Mouse (Mus musculus): ENCODE measurements at regions not wholly inside any gene's neighbourhood (a gene's known extent, or its start where the extent isn't known, plus 50 kb on each side); places are given as distances from the start of the nearest gene placed in this dataset.
A peak's percentile ranks its signal among the peaks of the same experiment; 100 is the strongest.

GRCm38 (mm10) chr19:55011341-55011740 is 115.7 kb downstream of the Gpam start:
- DNase-seq, result no peak

GRCm38 (mm10) chr19:55008463-55009146 is 118.4 kb downstream of the Gpam start:
- DNase-seq, result no peak

- DNase-seq, result no peak
These were observed 137.1 kb downstream of the Gpam start for GRCm38 (mm10) chr19:54989982-54990381.

DNA sequence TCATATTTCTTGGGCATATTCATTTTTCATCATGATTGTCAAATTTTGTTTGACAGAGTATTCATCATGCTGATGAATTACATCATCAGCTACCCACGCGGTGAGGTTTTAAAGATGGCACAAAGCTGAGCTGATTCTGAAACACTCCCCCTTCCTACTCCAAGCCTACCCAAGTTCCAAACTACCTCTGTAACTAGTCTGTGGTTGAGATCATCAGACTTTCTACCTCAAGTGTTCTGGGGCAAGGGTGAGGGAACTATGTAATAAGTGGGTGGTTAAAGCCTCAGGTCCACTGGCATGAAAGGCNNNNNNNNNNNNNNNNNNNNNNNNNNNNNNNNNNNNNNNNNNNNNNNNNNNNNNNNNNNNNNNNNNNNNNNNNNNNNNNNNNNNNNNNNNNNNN is 142.5 kb downstream of the Gpam start:
- DNase-seq, result no peak

GRCm38 (mm10) chr19:54982801-54983200 is 144.2 kb downstream of the Gpam start:
- no peak for DNase-seq

GRCm38 (mm10) chr19:54971440-54972211 is 155.4 kb downstream of the Gpam start:
- no peak for DNase-seq

- no peak for DNase-seq
These were observed 168.7 kb downstream of the Gpam start for GRCm38 (mm10) chr19:54958328-54958727.

- no peak for DNase-seq
These were observed 171.9 kb downstream of the Gpam start for GRCm38 (mm10) chr19:54955096-54955495.

DNA sequence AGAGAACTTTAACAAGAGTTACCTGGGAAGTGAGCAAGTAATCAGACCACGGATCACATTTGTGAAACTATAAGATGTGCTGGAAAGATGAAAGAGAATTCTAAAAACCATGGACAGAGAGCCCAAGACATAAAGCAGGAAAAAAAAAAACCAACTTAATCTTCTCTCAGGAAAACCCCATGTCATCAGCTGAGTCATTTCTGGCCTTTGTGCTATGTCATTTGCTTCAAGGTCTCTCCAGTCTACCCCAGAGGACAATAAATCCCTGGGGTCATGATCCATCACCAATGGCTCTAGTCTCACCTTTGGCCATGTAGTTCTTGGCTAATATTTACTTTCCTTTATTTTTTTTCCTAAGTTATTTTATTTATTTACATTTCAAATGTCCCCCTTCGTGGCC is 174.5 kb downstream of the Gpam start:
- DNase-seq, result no peak

- no peak for DNase-seq
These were observed 178.5 kb downstream of the Gpam start for GRCm38 (mm10) chr19:54948359-54949127.

GRCm38 (mm10) chr19:54947583-54947982 is 179.5 kb downstream of the Gpam start:
- peak; percentile 9 for DNase-seq

GRCm38 (mm10) chr19:54932579-54932978 is 194.5 kb downstream of the Gpam start:
- no peak for DNase-seq

GRCm38 (mm10) chr19:54925888-54926287 is 201.2 kb downstream of the Gpam start:
- no peak for DNase-seq

DNA sequence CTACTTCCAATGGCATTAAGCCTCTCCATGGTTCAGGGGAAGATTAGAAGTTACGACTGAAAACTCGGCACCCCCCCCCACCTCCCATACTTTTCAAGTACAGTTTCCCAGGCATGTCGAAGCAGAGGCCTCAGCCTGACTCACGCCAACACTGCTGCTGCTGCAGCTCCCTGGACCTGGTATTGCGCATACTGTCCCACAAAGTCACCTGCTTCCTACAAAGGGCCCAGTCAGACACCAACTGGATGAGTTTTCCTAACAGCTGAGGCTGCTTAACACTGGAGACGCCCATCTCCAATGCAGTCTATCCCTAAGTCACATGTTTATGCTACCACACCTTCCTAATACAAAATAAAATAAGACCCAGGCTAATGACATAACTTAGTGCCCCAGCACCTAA is 207.4 kb downstream of the Gpam start:
- DNase-seq, result no peak

DNA sequence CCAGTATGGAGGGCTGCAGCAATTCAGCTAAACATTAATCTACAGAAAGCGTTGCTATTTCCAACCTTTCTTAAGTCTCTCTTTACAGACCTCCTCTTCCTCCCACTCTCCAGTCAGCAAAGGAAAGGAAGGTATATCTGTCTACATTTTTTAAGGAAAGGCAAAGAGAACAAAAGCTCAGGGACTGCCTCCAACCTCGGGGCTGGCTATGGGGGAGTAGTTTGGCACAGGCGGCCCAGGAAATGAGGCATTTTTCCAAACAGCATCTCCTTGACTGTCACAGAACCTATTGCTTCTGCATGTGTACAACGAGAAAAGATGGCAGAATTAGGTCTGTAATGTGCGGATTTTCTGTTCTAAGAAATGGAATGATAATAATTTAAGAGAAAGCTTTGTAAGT is 233.4 kb downstream of the Gpam start:
- no peak for DNase-seq

DNA sequence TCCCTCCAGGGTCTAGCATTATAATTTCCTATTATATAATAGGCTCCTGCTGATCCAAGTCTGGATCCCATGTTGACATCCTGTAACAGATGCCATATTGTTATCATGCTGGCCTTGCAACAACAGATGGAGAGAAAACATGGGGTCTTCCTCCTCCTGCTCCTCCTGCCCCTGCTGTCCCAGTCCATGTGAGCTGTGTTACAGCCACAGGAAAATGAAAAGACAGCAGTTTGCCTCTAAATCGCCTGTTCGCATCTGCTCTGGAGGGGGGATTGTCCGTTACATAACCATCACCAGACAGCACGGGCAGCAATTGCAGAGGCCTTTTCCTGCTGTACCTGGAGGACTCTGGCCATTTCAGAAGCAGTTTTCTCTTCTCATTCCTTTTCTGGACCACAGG is 260.0 kb downstream of the Gpam start:
- no peak for DNase-seq

GRCm38 (mm10) chr19:54855190-54855589 is 271.8 kb downstream of the Gpam start:
- DNase-seq, result no peak

DNA sequence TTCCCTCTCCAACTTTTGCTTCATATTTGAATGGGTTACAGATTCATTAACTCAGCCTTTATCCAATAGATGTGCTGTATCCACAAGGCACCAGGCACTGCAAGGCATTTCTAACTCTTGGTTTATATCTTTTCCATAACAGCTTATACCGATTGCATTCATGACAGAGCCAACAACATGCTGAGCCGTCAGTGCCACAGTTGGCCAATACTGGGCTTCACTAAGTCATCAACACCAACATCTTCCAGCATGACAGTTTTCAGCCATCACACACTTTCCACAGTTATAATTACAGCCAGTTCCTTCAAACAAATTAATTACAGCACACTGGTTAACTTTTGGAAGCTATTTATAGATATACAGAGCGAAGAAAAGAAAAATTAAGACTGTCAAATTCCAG is 288.8 kb downstream of the Gpam start:
- DNase-seq, result no peak

DNA sequence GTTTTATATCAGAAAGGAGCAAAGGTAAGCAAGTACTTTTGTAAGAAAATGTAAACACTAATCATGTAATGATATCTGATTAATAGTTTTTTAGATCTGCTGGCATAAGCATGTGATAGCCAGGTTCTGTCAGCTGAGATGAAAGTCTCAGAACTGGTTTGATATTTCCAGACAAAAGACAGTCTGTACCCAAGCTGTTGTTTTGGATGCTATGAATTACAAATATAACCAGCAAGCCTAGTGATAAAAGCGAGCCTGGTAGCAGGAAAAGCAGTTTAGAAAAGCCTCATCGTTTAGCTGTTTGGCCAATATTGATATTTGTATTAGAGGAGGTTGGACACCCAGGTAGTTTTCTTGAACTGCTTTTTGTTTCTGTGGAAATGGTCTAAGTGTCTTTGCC is 290.6 kb downstream of the Gpam start:
- DNase-seq, result no peak

DNA sequence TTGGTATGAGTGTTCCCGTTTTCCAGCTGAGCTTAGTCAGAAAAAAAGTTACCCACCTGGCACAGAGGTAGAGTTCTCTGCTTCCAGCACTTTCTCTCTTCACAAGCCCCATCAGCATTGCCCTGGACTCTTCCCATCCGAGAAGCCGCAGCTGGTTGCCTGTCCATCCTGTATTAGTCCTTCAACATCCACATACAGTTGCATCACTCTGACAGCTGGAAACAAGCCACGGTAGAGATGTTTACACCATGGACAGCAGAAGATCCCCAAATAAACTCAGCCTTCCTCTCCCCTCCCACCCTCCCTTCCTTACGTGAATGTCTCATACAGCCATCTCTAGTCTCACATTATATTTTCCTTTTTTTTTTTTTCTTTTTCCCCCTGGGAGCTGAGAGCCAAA is 304.9 kb downstream of the Gpam start:
- DNase-seq, result no peak

- peak; percentile 25 for DNase-seq
These were observed 306.5 kb downstream of the Gpam start for GRCm38 (mm10) chr19:54820587-54820986.

GRCm38 (mm10) chr19:54801123-54801742 is 325.8 kb downstream of the Gpam start:
- no peak for DNase-seq

- no peak for DNase-seq
These were observed 339.9 kb downstream of the Gpam start for GRCm38 (mm10) chr19:54787171-54787570.

All from kidney, postnatal 10 days (tissue).